Mouse (Mus musculus): ENCODE results near the gene Tspan8. TPM values are rescaled to one million over a fixed set of nuclear protein-coding genes. Genes with fewer than 3 reads are reported as not detected.

Tspan8 gene
- polyA plus RNA-seq, 2 experiments from 2014 or later: not detected

DNA sequence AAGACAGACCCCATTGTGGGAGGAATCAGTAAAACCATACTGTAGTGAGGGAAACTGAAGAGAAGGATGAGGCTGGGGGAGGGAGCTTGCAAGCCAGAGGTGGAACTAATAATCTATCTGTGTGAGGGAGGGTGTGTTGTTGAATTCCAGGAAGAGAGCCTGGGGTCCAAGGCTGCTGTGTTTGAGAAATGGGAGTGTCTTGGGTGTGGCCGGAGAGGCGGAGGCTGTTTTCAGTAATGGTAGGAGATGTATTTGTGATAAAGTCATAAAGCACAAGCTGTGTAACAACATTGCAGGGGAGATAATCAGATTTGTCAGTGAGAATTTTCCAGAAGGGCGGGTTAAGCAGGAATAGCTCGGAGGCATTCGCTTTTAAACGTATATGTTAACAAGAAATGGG lies 17.4 kb downstream of the Tspan8 start:
- ATAC-seq: no peak

- ATAC-seq: no peak
These were observed 30.3 kb downstream of the Tspan8 start for GRCm38 (mm10) chr10:115846930-115847329.

DNA sequence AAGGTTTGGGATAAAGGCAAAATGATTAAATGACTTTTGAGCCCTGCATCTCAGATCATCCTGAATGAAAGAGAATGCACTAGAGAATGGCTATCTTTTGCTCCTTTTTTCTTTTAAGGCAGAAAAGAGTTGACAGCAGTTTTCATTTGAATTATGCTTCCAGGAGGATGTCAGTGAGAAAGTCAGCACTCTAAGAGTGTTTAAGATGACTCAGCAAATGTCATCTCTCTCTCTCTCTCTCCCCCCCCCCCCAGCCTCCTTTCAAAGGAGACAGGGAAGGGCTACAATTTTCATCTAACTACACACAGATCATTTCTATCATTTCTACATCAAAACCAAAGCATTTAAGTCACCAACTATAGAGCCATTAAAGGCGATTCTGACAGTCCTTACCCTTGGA lies 31.9 kb downstream of the Tspan8 start:
- no peak for ATAC-seq

- no peak for ATAC-seq
These were observed 43.7 kb downstream of the Tspan8 start for GRCm38 (mm10) chr10:115860210-115860880.

- ATAC-seq: no peak
These were observed 45.3 kb downstream of the Tspan8 start for GRCm38 (mm10) chr10:115861967-115862366.

DNA sequence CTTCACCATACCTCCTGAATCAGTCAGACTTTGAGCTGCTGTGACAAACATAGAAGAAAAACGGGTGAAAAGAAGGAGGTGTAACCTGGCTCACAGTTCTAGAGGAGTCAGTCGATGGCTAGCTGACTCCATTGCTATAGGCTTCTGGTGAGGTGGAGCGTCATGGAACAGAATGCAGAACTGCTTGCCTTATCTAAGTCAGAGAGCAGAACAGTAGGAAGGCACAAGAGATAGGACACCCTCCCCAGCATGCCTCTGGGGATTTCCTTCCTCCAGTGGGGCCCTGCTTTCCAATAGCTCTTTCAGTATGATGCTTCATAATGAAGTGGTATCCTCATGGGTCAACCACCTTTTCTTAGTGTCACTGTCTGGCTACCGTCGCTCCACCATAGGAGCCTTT lies 66.1 kb downstream of the Tspan8 start:
- no peak for ATAC-seq

- no peak for ATAC-seq
These were observed 75.3 kb downstream of the Tspan8 start for GRCm38 (mm10) chr10:115891924-115892323.

DNA sequence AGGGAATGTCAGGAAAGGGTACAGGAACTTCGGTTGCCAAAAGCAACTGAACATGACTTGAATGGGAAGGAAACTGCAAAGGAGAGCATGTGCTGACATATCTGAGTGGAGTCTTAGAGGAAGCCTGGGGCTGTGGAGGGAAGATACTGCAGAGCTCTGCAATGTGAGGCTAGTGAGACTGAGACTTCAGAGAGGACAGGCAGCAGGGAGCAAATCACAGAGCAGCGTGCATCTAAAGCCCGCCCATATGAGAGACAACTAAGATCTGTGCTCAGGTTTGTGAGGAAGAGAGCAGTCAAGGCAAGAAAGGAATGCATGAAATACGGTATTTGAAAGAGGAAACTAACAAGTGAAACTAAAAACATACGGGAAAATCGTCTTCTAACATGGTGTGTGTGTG lies 76.3 kb downstream of the Tspan8 start:
- ATAC-seq: no peak

- ATAC-seq: no peak
These were observed 77.4 kb downstream of the Tspan8 start for GRCm38 (mm10) chr10:115894045-115894444.

- no peak for ATAC-seq
These were observed 80.1 kb downstream of the Tspan8 start for GRCm38 (mm10) chr10:115896764-115897163.

GRCm38 (mm10) chr10:115897235-115897634 lies 80.6 kb downstream of the Tspan8 start:
- ATAC-seq: no peak

Other genes with a start within 250 kb of the Tspan8 start
- gene A930009A15Rik, start 246.8 kb upstream of the Tspan8 start, polyA plus RNA-seq (2017; shearing (Covaris generic)): not detected
- under 1 TPM in 1 of 2 experiments, not detected in 1; 0.23 TPM for gene Lgr5, start 229.1 kb upstream of the Tspan8 start, polyA plus RNA-seq (2017; shearing (Covaris generic))
- gene Ptprr, start 201.4 kb downstream of the Tspan8 start, polyA plus RNA-seq (2017; shearing (Covaris generic)): under 1 TPM in 1 of 2 experiments, not detected in 1; 0.27 TPM

Measured in CD4-positive, CD25-positive, alpha-beta regulatory T cell, adult 4 months (primary cell).